Mouse (Mus musculus): ENCODE measurements around the gene Nat10.

DNA sequence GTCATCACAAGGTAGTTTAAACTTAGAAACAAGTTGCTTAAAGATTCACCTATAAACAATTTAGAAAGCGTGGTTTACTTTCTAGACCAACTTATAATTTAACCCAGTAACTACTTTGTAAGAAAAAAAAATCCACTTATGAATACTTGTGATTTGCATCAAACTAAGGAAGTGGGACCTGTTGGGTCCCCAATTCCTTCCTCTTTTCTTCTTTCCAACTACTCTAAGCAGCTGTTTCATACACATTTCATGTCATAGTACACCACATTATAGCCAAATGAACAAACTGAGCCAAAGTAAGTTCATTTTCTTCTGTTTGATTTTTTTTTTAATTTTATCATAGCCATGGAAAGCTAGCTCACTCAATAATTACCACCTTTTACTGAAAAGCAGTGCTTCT is 24.7 kb upstream of the Nat10 start:
- no peak for TF ChIP-seq EP300 (optimal IDR thresholded peaks at IDR 0.05)
- no peak for TF ChIP-seq CTCF (IDR thresholded peaks at IDR 0.05; ENCODE audit: low read depth)
